8 mouse cellular contexts compared by ENCODE assay signal in genomic region chr2:52072491-52073140, GRCm38 (mm10). TPM values are rescaled to one million over a fixed set of nuclear protein-coding genes. Genes with fewer than 3 reads are reported as not detected.
DNase-seq lines count a peak whose midpoint lies in the region; ATAC-seq lines count a peak whose summit lies in the region.

Gene Rif1 (plus strand): TSS chr2:52072832.

- H3K9me3 ChIP-seq in megakaryocyte, embryonic 14.5 days = no peaks in the 10 kb centered on the region

- peak; percentile 78 for DNase-seq in adipocyte (ENCODE audit: low spot score)
- DNase-seq in embryo, embryonic 10 days (ENCODE audit: low spot score) = peak; percentile 91
- DNase-seq in gastrocnemius, postnatal 10 days = peak; percentile 85
- peak; percentile 9 to 70 for DNase-seq in left cerebral cortex, adult 9 months (ENCODE audit: low spot score in 2 of 2)
- DNase-seq in right cerebral cortex, adult 2 months (ENCODE audit: low spot score in 2 of 2) = peak; percentile 74 to 78
- peak; percentile 89 for DNase-seq in urinary bladder, postnatal 14 days (ENCODE audit: low spot score)

- H3K27me3 ChIP-seq in megakaryocyte, embryonic 14.5 days (replicated peaks) = peaks cover 9% of the 10 kb centered on the region

- H3K36me3 ChIP-seq in megakaryocyte, embryonic 14.5 days (replicated peaks; ENCODE audit: low read length) = peaks cover 24% of the 10 kb centered on the region

- H3K4me3 ChIP-seq in megakaryocyte, embryonic 14.5 days (replicated peaks) = peak within 1 kb of the TSS; percentile 95

- ATAC-seq in inflammation-experienced regulatory T-cells, adult 6 months = peak; percentile 74

- H3K4me1 ChIP-seq in megakaryocyte, embryonic 14.5 days = peaks cover 13% of the 10 kb centered on the region

RNA-seq across cellular contexts. Expression of gene Rif1, which starts in this region (rescaled TPM):
- total RNA-seq in gastrocnemius, postnatal 10 days (2021) = 10 to 100 TPM in 1 of 2 experiments, 1 to 10 TPM in 1; 9.8 to 15.4 TPM
- polyA plus RNA-seq in inflammation-experienced regulatory T-cells, adult 6 months (2017; shearing (Covaris generic)) = 10 to 100 TPM; 28.1 to 35.4 (median 32.0) TPM
- 0.58 and 3.6 TPM in 2 replicates for polyA plus RNA-seq in megakaryocyte, embryonic 14.5 days (2012; ENCODE audit: insufficient read depth, low replicate concordance)

Comparison
In these comparisons a context has a peak if more than half of its experiments do, and no peak if none do; other contexts are left out.
1. Peak in every context shown above with its lines: DNase-seq, ATAC-seq and H3K4me3 ChIP-seq.
2. DNase-seq: peak in every context shown above with its lines; median percentile 91 in embryo, embryonic 10 days; 89 in urinary bladder, postnatal 14 days; 85 in gastrocnemius, postnatal 10 days; 78 in adipocyte; 76 in right cerebral cortex, adult 2 months; 40 in left cerebral cortex, adult 9 months.